Mouse (Mus musculus) hindbrain, embryonic 12.5 days (tissue): ENCODE data around the gene Hhip. TPM values are rescaled to one million over a fixed set of nuclear protein-coding genes. Genes with fewer than 3 reads are reported as not detected.
"Not testable (repeated sequence)": the region's sequence is repeated elsewhere in the genome, so short reads cannot be mapped to it uniquely, and the experiment has no call there.

Source experiments
- ATAC-seq: fragments of 200-750 bp; cut with Nextera tagmentation; 2 replicates; pipeline ENCODE4 v1.8.0; 2017; ENCODE audit warnings: moderate TSS enrichment; ENCODE audit not compliant: low FRiP score
- H3K27ac ChIP-seq: fragments of 300-500 bp; sonication (generic); 2 replicates; pipeline ENCODE4 v1.5.1; 2016; ENCODE audit warnings: mild to moderate bottlenecking
- H3K27me3 ChIP-seq: fragments of 300-500 bp; sonication (generic); 2 replicates; pipeline ENCODE4 v1.6.1; 2016; ENCODE audit warnings: mild to moderate bottlenecking
- H3K36me3 ChIP-seq: fragments of 300-500 bp; sonication (generic); 2 replicates; pipeline ENCODE4 v1.6.1; 2016; ENCODE audit warnings: mild to moderate bottlenecking
- H3K4me1 ChIP-seq: fragments of 300-500 bp; sonication (generic); 2 replicates; pipeline ENCODE4 v1.6.1; 2016
- H3K4me2 ChIP-seq: fragments of 300-500 bp; sonication (generic); replicated peaks from 2 replicates; pipeline ENCODE4 v1.6.1; 2016; ENCODE audit warnings: mild to moderate bottlenecking
- H3K4me3 ChIP-seq: fragments of 300-500 bp; sonication (generic); 2 replicates; pipeline ENCODE4 v1.5.1; 2016; ENCODE audit warnings: mild to moderate bottlenecking
- H3K9ac ChIP-seq: fragments of 300-500 bp; sonication (generic); 2 replicates; pipeline ENCODE4 v1.6.1; 2016; ENCODE audit warnings: mild to moderate bottlenecking, moderate library complexity
- H3K9me3 ChIP-seq: fragments of 300-500 bp; sonication (generic); replicated peaks from 2 replicates; pipeline ENCODE4 v1.6.1; 2016; ENCODE audit warnings: mild to moderate bottlenecking
- WGBS: fragments of 180-500 bp; shearing (Covaris S2); methylation state at CpG from one replicate; pipeline ENCODE4 v1.1.7; 2016; 5-methylcytosine and 5-hydroxymethylcytosine counted together
- polyA plus RNA-seq: library from polyadenylated mRNA; unstranded; fragments of >200 nt; fragmentation: Nextera tagmentation; extraction: Ambion mirVana; gene quantifications from 2 replicates; pipeline ENCODE4 v1.2.1, GENCODE M21; 2016

The Hhip gene
- polyA plus RNA-seq, 1 experiment from 2014 or later = 3.5 TPM

DNA sequence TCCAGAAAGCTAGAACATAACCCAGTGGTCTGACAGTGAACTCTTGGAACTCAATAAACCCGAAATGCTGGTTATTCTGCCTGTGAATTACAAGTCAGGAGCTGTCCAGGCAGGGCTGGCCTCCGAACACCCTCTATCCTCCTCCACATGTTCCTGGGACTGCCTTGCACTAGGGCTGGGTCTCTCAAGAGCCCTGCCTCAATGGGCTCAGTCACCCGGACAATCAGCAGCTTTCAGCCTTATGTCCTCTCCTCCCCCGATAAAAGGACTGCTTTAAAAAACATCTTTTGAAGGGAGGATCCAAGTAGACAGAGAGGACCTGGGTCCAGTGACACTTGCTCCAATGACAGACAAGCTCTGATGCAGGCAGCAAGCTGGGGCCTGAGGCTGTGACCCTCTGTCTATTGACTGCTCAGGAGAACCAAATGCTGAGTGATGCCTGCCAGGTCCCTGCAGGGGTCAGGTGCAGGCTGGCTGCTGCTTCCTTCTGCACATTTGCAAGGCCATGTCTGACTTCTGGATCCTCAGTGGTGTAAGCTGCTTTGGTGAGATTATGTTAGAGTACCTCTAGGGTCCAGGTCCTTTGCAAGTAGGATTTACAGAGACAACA lies 20.1 kb downstream of the Hhip start:
- H3K4me1 ChIP-seq = 0 out of 2 replicates have a peak, but pooled peaks cover 2% of the 10 kb centered on the region
- H3K4me2 ChIP-seq = no peak overlapping the region
- H3K27ac ChIP-seq = no peak overlapping the region
- no peaks in the 10 kb centered on the region for H3K9me3 ChIP-seq
- H3K27me3 ChIP-seq = peaks cover 6% of the 10 kb centered on the region; the same call in 1 of the 2 replicates
- WGBS = 21% methylated on average over 4 of the region's 4 CpGs
- no peaks in the 10 kb centered on the region for H3K36me3 ChIP-seq
- H3K4me3 ChIP-seq = no peak overlapping the region
- no peak overlapping the region for H3K9ac ChIP-seq
- no peak for ATAC-seq

GRCm38 (mm10) chr8:80032604-80033003 lies 25.2 kb downstream of the Hhip start:
- H3K9ac ChIP-seq = no peak overlapping the region
- no peak overlapping the region for H3K4me2 ChIP-seq
- H3K4me1 ChIP-seq = 0 out of 2 replicates have a peak, but pooled peaks cover 2% of the 10 kb centered on the region
- no peaks in the 10 kb centered on the region for H3K9me3 ChIP-seq
- H3K36me3 ChIP-seq = no peaks in the 10 kb centered on the region
- H3K27me3 ChIP-seq = 0 out of 2 replicates have a peak, but pooled peaks cover 3% of the 10 kb centered on the region
- H3K4me3 ChIP-seq = no peak overlapping the region
- no peak overlapping the region for H3K27ac ChIP-seq
- 34% methylated on average over 3 of the region's 3 CpGs for WGBS
- no peak for ATAC-seq

DNA sequence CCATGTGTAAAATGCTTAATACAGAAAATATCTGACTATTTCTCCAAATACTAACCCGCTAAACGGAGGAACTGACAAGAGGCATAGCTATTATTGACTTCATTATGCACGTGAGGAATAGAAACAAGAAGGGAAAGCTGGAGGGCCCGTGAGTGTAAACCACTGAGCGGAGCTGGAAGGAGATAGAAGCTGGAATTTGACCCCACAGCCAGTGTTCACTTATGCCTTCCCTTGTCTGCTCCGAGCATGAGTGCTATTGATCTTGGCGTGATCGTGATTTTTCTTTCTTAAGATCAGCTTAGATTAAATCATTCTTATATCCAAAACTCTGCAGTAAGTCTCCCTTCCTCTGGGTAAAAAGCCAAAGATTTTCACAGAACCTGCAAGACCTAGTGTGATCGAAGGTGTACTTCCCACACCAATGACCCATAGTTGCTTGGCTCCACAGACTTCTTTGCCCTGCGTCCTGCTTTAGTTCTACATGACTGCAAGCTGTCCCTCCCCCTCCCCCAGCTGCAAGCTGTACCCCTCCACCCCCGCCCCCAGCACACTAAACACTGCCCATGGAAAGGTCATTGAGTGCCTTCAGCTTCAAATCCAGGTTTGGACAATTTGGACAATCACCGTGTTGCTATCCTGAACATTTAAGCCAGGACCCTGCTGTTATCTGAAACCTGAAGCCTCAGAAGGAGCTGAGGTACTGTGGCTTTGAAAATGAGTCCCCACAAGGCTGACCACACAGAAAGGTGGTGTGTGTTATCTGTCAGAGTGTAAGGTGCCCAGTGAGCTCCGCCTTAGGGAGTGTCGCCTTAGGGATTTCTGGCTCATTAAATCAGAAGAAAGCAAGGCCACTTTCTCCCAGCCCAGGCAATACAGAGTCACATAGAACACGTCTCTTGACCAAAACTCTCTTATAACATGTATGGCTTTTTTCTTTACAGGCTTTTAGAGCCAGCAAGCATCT lies 26.2 kb downstream of the Hhip start:
- H3K9me3 ChIP-seq = no peaks in the 10 kb centered on the region
- 0 out of 2 replicates have a peak, but pooled peaks cover 2% of the 10 kb centered on the region for H3K4me1 ChIP-seq
- ATAC-seq = no peak
- 51% methylated on average over 15 of the region's 15 CpGs for WGBS
- H3K36me3 ChIP-seq = no peaks in the 10 kb centered on the region
- H3K27me3 ChIP-seq = peaks cover 3% of the 10 kb centered on the region; the same call in 1 of the 2 replicates
- H3K27ac ChIP-seq = no peak overlapping the region
- H3K4me2 ChIP-seq = no peak overlapping the region
- no peak overlapping the region for H3K4me3 ChIP-seq
- H3K9ac ChIP-seq = no peak overlapping the region

DNA sequence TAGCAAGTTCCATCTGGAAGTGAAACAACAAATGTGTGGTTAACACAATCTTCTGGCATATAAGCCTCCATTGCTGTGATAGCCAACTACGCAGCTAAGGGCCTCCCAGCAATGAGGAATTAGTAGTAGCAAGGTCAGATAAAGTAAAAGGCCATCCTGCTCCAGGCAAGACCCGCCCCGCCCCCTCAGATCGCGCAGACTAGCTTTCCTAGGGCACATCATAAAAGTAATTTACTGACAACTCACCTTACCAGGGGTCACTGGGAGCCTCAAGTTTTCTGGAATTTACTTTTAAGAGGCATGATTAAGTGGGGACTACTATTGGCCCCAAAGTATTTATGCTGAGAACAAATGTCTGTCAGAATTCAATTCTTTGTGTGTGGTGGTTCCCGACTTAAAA lies 28.2 kb downstream of the Hhip start:
- no peak for ATAC-seq
- Histone ChIP-seq H3K27ac (no peak overlapping the region), H3K4me1 (0 out of 2 replicates have a peak, but pooled peaks cover 2% of the 10 kb centered on the region), H3K9ac (no peak overlapping the region), H3K27me3 (no peaks in the 10 kb centered on the region; the same call in 1 of the 2 replicates), H3K4me2 (no peak overlapping the region), H3K4me3 (no peak overlapping the region), H3K36me3 (no peaks in the 10 kb centered on the region), H3K9me3 (no peaks in the 10 kb centered on the region)
- 80% methylated on average over 6 of the region's 6 CpGs for WGBS

- WGBS = 89% methylated on average over 5 of the region's 5 CpGs
- no peak for ATAC-seq
- H3K9me3 ChIP-seq = no peaks in the 10 kb centered on the region
Observed at GRCm38 (mm10) chr8:80020469-80020868, 37.3 kb downstream of the Hhip start.

DNA sequence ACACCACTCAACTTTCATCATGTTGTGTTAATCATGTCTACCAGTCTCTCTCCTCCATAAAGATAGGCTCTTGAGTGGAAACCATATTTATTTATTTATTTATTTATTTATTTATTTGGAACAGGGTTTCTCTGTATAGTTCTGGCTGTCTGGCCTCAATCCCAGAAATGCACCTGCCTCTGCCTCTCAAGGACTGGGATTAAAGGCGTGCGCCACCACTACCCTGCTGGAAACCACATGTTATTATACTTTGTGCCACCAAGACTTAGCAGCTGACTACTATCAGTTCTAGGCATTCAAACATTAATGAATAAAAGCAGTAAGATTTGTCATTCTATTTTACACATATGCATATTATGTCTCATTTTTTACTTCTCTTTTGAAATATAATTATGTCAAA lies 42.0 kb downstream of the Hhip start:
- Histone ChIP-seq H3K27me3 (no peaks in the 10 kb centered on the region), H3K9ac (no peak overlapping the region), H3K27ac (no peak overlapping the region), H3K4me1 (no peaks in the 10 kb centered on the region), H3K9me3 (no peaks in the 10 kb centered on the region), H3K4me3 (no peak overlapping the region), H3K36me3 (no peaks in the 10 kb centered on the region), H3K4me2 (no peak overlapping the region)
- no peak for ATAC-seq
- 92% methylated on average over 2 of the region's 2 CpGs for WGBS

More at GRCm38 (mm10) chr8:80020469-80020868, 37.3 kb downstream of the Hhip start:
- H3K27me3 ChIP-seq = no peaks in the 10 kb centered on the region
- no peak overlapping the region for H3K9ac ChIP-seq
- no peak overlapping the region for H3K27ac ChIP-seq
- no peak overlapping the region for H3K4me2 ChIP-seq
- no peaks in the 10 kb centered on the region for H3K4me1 ChIP-seq
- no peak overlapping the region for H3K4me3 ChIP-seq
- no peaks in the 10 kb centered on the region for H3K36me3 ChIP-seq

- Histone ChIP-seq H3K36me3 (no peaks in the 10 kb centered on the region), H3K9ac (no peak overlapping the region), H3K27me3 (no peaks in the 10 kb centered on the region), H3K4me1 (no peaks in the 10 kb centered on the region), H3K27ac (no peak overlapping the region), H3K4me2 (no peak overlapping the region), H3K4me3 (no peak overlapping the region), H3K9me3 (no peaks in the 10 kb centered on the region)
- WGBS = 88% methylated on average over 5 of the region's 5 CpGs
- no peak for ATAC-seq
Observed at GRCm38 (mm10) chr8:80004421-80004820, 53.4 kb downstream of the Hhip start.

GRCm38 (mm10) chr8:80002313-80002712 lies 55.5 kb downstream of the Hhip start:
- 93% methylated on average over 5 of the region's 5 CpGs for WGBS
- Histone ChIP-seq H3K9me3 (no peaks in the 10 kb centered on the region), H3K4me3 (no peak overlapping the region), H3K4me1 (no peaks in the 10 kb centered on the region), H3K27me3 (no peaks in the 10 kb centered on the region), H3K27ac (no peak overlapping the region), H3K4me2 (no peak overlapping the region), H3K36me3 (no peaks in the 10 kb centered on the region), H3K9ac (no peak overlapping the region)
- no peak for ATAC-seq

DNA sequence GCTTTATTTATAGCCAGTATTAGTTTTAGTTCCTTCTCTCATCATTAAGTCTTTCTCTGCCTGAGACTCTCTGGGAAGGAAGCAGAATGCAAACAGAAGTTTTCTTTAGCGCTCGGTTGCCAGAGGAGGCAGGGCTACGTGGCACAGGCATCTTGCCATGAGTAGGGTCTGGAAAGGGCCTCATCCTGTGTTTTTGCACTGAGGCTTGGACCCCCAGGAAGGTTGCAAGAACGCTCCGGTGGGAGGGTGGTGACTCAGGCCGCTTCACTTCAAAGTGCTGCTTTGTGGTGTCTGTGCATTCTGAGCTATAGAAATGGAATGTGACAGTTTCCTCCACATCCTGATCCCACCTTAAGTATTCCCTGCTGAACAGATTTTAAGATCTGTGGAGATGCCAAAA lies 62.7 kb downstream of the Hhip start:
- Histone ChIP-seq H3K4me1 (no peaks in the 10 kb centered on the region), H3K4me2 (no peak overlapping the region), H3K9ac (no peak overlapping the region), H3K27ac (no peak overlapping the region), H3K9me3 (no peaks in the 10 kb centered on the region), H3K36me3 (no peaks in the 10 kb centered on the region), H3K4me3 (no peak overlapping the region), H3K27me3 (no peaks in the 10 kb centered on the region)
- ATAC-seq = no peak
- 54% methylated on average over 6 of the region's 6 CpGs for WGBS

DNA sequence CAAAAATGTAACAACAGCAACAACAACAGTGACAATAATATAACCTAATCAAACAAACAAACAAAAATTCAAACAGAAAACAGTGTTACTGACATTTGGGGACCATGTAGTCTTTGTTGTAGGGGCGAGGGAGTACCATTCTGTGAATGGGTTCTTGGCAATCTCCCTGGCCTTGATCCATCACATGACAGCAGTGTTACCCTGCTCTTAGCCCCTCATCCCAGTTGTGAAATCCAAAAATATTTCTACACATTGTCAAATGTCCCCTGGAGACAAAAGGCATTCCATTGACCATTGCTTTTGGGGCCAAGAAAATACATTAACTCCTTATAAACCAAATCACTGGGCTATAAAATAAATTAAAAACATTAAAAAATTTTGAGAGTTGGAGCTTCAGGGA lies 64.3 kb downstream of the Hhip start:
- no peak overlapping the region for H3K4me3 ChIP-seq
- no peaks in the 10 kb centered on the region for H3K27me3 ChIP-seq
- H3K9ac ChIP-seq = no peak overlapping the region
- H3K27ac ChIP-seq = no peak overlapping the region
- 94% methylated on average over 1 of the region's 1 CpGs for WGBS
- ATAC-seq = no peak
- no peak overlapping the region for H3K4me2 ChIP-seq
- H3K36me3 ChIP-seq = no peaks in the 10 kb centered on the region
- H3K9me3 ChIP-seq = no peaks in the 10 kb centered on the region
- H3K4me1 ChIP-seq = no peaks in the 10 kb centered on the region

- no peaks in the 10 kb centered on the region for H3K4me1 ChIP-seq
- no peaks in the 10 kb centered on the region for H3K9me3 ChIP-seq
- no peaks in the 10 kb centered on the region for H3K36me3 ChIP-seq
- no peak overlapping the region for H3K4me3 ChIP-seq
- no peaks in the 10 kb centered on the region for H3K27me3 ChIP-seq
- whole genome bisulfite sequencing = 52% methylated on average over 9 of the region's 9 CpGs
- no peak for ATAC-seq
- no peak overlapping the region for H3K9ac ChIP-seq
- no peak overlapping the region for H3K4me2 ChIP-seq
- H3K27ac ChIP-seq = no peak overlapping the region
Observed at GRCm38 (mm10) chr8:79992121-79992848, 65.5 kb downstream of the Hhip start.

- H3K27me3 ChIP-seq, H3K9ac ChIP-seq, H3K4me3 ChIP-seq, H3K4me2 ChIP-seq, H3K4me1 ChIP-seq, H3K27ac ChIP-seq, H3K9me3 ChIP-seq, H3K36me3 ChIP-seq, ATAC-seq: not testable (repeated sequence)
- 76% methylated on average over 1 of the region's 2 CpGs for WGBS
Observed at GRCm38 (mm10) chr8:79991420-79991819, 66.4 kb downstream of the Hhip start.
